Mouse (Mus musculus) fibroblast of lung, adult 2 months (primary cell): ENCODE measurements at regions not wholly inside any gene's neighbourhood (a gene's known extent, or its start where the extent isn't known, plus 50 kb on each side); places are given as distances from the start of the nearest gene placed in this dataset.

Source experiments
- DNase-seq: peaks from one replicate; pipeline ENCODE4 v3.0.0-alpha.2; 2011; ENCODE audit warnings: low read depth

DNA sequence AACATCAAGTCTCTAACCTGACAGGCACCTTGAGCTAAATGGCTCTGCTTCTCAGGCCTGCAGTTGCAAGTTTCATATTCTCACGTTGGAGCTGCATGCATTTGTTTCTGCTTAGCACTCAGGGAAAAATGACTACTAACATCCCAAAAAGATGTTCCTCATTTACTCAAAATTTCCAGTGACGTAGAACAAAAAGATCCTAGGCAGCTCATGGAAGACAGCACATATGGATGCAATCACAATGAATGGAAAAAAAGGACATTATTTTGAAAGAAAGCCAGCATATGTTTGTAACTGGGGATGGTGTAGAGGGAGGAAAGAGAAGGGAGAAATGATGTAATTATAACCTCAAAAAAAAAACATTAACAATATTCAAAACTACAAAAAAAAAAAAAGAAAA lies 751.2 kb upstream of the Fbxo33 start:
- DNase-seq = no peak

DNA sequence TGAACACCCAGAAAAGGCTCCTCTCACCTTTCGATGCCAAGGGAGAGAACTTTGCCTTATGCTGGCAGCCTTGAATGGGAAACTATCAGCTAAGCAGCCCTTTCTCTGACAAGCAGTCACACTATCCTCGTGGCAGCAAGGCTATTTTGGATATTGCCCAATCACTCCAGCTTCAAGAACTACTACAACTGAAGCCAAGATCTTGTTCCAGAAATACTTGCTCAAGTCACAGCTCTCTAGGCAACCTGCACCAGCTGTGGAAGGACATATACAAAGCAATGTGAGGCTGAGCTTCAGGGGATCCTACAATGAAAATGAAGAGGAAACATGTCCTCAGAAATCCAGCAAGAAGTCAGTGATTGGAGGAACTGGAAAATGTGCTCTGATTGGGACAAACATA lies 750.4 kb upstream of the Fbxo33 start:
- peak; percentile 21 for DNase-seq

DNA sequence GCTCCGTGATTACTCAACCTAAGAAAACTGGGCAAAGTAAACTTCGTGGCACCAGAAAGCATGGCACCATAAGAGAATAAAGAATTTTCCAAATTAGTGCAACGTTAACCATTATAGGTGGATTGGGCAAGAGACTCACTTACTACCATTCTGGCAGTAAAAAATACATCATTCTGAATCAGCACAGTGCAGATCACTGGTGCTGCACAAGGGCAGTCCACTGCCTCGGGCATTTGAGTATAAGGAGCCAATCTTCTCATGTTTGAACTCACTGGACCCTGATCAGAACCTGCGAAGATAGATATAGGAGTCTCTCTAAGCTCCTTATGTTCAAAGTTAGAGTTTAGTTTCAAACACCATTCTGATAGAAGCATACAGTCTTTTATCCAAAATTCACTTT lies 747.7 kb upstream of the Fbxo33 start:
- DNase-seq = no peak

DNA sequence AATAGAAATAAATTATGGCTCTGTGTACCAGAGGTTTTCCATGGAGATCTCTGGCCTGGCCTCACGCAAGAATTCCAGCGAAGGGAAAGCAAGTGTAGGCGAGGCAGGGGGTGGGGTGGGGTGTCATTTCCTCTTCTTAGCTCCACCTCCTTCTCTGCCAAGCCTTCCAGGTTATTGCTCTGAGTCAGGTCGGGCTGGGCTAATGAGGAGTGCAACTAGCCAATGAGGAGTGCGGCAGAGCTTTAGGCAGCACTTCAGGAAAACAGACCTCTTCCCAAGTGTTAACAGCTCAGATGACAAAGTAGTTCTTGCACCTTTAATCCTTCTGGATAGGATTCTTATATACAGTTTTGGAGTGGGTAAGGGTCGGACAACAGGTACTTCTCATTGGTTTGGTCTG lies 741.6 kb upstream of the Fbxo33 start:
- DNase-seq = no peak

DNA sequence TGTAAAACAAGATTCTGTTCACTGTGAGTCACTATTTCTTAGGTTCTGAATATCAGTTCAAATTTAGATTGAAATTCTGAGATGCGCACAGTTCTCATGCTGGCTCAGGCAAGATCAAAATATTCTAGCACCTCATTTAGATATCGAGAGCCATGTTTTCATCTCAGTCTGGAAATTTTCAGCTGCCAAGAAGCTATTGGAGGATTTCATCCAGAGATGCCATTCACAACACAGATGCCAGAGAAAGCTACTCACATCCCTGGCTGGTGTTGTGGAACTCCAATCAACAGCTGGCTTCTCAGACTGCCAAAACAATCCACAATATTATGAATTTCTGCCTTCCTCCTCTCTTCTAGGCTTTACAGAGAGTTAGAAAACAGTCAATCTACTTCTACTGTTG lies 712.9 kb upstream of the Fbxo33 start:
- no peak for DNase-seq

DNA sequence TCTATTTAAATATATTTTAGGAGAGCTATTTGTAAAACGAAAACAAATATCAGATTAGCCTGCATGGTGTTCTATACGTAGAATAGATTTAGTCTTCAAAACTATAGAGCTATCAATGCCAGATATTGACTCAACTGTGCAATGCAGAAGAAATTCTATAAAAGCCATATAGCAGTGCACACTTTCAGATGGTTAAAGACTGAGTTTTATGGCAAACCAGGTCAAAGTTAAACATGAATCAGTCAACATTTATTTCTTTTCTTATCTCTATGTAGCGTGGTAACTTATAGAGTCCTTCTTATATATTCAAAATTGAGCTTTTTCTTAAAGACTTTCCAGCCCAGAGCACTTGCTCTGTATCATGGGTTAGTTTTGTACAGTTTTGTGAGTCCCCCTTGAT lies 705.5 kb upstream of the Fbxo33 start:
- DNase-seq = no peak

DNA sequence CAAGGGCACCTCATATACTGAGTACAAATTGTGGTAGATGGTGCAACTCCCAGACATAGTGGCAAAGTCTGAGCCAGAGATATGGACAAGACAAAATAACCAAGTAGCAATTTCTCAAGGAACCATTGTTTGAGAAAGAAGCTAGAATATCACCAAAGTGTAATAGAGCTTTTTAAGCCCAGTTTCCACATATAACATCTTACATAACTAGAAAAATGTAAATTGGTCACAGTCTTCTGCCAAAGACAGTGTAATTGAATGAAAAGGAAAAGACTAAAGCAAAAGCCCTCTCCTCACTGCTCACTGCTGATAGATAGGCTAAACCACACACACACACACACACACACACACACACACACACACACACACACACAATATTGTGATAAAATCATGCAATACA lies 679.4 kb upstream of the Fbxo33 start:
- DNase-seq = no peak

DNA sequence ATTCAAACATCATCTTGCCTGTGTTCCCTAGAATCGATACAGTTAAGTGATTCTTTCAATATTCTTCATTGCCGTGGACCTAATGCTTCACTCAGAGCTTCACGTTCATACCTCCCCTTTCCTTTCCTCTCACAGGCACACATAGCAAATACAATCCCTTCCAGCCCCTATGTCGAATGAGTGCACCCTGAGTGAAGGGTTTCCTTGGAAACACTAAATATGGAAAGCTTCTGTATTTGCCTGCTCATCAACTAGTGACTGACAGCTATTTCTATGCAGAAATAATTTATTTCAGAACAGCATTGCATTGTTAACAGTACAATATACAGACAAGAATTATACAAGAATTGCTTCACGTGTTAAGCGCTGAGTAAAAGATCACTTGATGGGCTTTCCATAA lies 671.4 kb upstream of the Fbxo33 start:
- DNase-seq = no peak
